Mouse (Mus musculus): ENCODE data around the gene Tecpr1. TPM values are rescaled to one million over a fixed set of nuclear protein-coding genes. Genes with fewer than 3 reads are reported as not detected.

The Tecpr1 gene
- polyA plus RNA-seq, 1 experiment from 2014 or later, result 36.1 TPM

GRCm38 (mm10) chr5:144183647-144184335, 39.6 kb downstream of the Tecpr1 start:
- Histone ChIP-seq H3K4me1 (no peaks in the 10 kb centered on the region), H3K27me3 (no peaks in the 10 kb centered on the region), H3K36me3 (peaks cover 40% of the 10 kb centered on the region), H3K27ac (replicated peaks) (no peak overlapping the region), H3K4me3 (no peak overlapping the region), H3K9me3 (no peaks in the 10 kb centered on the region), H3K4me2 (replicated peaks) (no peak overlapping the region), H3K9ac (replicated peaks) (no peak overlapping the region)
- no peak for ATAC-seq (ENCODE audit: low FRiP score, low read depth)
- 84% methylated on average over 7 of the region's 7 CpGs for WGBS

DNA sequence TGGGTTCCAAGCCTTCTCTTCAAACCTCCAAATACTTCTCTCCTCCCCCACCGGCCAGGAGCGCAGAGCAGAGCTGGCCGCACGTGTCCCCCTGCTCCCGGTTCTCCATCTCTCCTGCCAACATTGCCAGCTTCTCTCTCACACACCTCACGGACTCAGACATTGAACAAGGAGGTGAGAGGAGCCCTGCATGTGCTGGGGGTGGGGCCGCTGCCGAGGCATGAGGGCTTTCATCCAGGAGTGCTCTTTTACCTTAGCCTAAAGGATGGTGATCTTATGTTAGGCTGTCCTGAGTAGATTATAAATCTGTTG, 40.2 kb downstream of the Tecpr1 start:
- ATAC-seq (ENCODE audit: low FRiP score, low read depth), result no peak
- Histone ChIP-seq H3K9ac (replicated peaks) (no peak overlapping the region), H3K36me3 (peaks cover 41% of the 10 kb centered on the region), H3K9me3 (no peaks in the 10 kb centered on the region), H3K4me3 (no peak overlapping the region), H3K27me3 (no peaks in the 10 kb centered on the region), H3K4me2 (replicated peaks) (no peak overlapping the region), H3K4me1 (no peaks in the 10 kb centered on the region), H3K27ac (replicated peaks) (no peak overlapping the region)
- WGBS, result 89% methylated on average over 8 of the region's 8 CpGs

DNA sequence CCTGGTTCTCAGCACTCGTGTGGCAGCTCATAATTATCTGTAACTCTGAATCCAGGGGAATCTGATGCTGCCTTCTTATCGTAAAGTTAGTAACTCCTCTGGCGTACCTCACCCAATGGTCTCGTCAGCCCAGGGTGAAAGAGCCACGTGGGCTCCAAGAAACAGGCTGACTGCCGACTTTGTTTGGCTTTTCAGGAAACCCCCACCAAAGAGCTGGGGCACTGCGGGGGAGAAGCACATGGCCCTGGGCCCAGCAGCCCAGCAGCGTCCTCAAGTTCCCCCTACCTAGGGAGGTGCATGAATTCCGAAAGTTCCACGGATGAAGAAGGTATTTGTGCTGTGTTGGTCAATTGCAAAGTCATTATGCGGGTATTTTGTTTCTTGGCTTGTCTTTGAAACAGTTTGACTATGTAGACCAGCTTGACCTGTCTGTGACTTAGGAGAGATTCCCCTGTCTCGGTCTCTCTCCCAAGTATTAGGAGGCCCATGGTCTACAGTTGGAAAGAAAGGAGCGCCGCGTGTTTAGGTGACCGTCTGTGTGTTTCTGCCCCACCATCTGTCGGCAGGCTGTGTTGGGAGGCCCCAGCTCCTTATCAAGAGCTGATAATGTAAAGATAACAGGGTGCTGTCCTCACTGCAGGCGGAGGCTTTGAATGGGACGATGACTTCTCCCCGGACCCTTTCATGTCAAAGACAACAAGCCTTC, 40.7 kb downstream of the Tecpr1 start:
- H3K4me1 ChIP-seq, result no peaks in the 10 kb centered on the region
- H3K9me3 ChIP-seq, result no peaks in the 10 kb centered on the region
- WGBS, result 83% methylated on average over 20 of the region's 20 CpGs
- H3K27me3 ChIP-seq, result no peaks in the 10 kb centered on the region
- no peak for ATAC-seq (ENCODE audit: low FRiP score, low read depth)
- no peak overlapping the region for H3K4me3 ChIP-seq
- peaks cover 46% of the 10 kb centered on the region for H3K36me3 ChIP-seq
- no peak overlapping the region for H3K27ac ChIP-seq (replicated peaks)
- H3K4me2 ChIP-seq (replicated peaks), result no peak overlapping the region
- no peak overlapping the region for H3K9ac ChIP-seq (replicated peaks)

GRCm38 (mm10) chr5:144181249-144181648, 42.2 kb downstream of the Tecpr1 start:
- Histone ChIP-seq H3K4me3 (no peak overlapping the region), H3K27me3 (no peaks in the 10 kb centered on the region), H3K4me1 (no peaks in the 10 kb centered on the region), H3K27ac (replicated peaks) (no peak overlapping the region), H3K9ac (replicated peaks) (no peak overlapping the region), H3K9me3 (no peaks in the 10 kb centered on the region), H3K4me2 (replicated peaks) (no peak overlapping the region), H3K36me3 (peaks cover 58% of the 10 kb centered on the region)
- no peak for ATAC-seq (ENCODE audit: low FRiP score, low read depth)
- 95% methylated on average over 7 of the region's 7 CpGs for WGBS

GRCm38 (mm10) chr5:144178216-144178615, 45.2 kb downstream of the Tecpr1 start:
- Histone ChIP-seq H3K4me3 (no peak overlapping the region), H3K9me3 (no peaks in the 10 kb centered on the region), H3K9ac (replicated peaks) (no peak overlapping the region), H3K4me1 (no peaks in the 10 kb centered on the region), H3K36me3 (peaks cover 65% of the 10 kb centered on the region), H3K27ac (replicated peaks) (no peak overlapping the region), H3K27me3 (no peaks in the 10 kb centered on the region), H3K4me2 (replicated peaks) (no peak overlapping the region)
- 57% methylated on average over 6 of the region's 6 CpGs for WGBS
- no peak for ATAC-seq (ENCODE audit: low FRiP score, low read depth)

- Histone ChIP-seq H3K4me2 (replicated peaks) (no peak overlapping the region), H3K36me3 (peaks cover 87% of the 10 kb centered on the region), H3K27ac (replicated peaks) (no peak overlapping the region), H3K9me3 (no peaks in the 10 kb centered on the region), H3K27me3 (no peaks in the 10 kb centered on the region), H3K4me1 (no peaks in the 10 kb centered on the region), H3K4me3 (no peak overlapping the region), H3K9ac (replicated peaks) (no peak overlapping the region)
- no peak for ATAC-seq (ENCODE audit: low FRiP score, low read depth)
- 92% methylated on average over 18 of the region's 18 CpGs for WGBS
Measured at GRCm38 (mm10) chr5:144173648-144174047, 49.8 kb downstream of the Tecpr1 start.

DNA sequence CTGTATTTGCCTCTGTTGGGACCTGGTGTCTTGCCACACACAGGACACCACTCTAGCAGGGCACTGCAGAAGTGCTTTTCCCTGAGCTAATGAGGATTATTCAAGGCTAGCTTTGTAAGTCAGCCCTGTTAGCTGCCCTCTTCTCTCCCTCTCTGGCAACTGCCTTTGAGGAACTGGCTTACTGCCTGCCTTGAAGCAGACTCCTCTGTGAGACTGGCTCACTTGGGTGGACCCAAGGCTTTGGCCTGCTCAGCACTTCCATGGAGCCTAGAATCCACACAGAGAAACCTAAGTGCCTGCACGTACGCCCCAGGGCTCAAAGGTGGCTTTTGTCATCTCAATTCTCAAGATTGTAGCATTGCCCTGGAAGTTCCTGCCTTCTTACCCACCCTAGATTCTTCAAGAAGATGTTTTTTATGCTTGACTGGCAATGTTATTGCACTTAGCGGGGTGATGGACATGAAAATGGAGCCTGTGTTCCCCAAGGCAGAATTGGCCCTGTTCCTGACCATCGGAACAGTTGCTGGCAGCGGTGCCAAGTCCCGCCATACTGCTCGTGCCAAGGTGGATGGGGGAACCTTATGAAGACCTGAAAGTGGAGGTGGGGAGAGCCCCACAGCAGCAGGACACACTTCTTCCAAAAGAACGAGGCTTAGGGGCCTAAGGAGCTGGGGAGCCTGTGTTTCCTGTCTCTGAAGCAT, 54.0 kb downstream of the Tecpr1 start:
- H3K4me2 ChIP-seq (replicated peaks), result no peak overlapping the region
- no peak overlapping the region for H3K4me3 ChIP-seq
- no peak for ATAC-seq (ENCODE audit: low FRiP score, low read depth)
- H3K4me1 ChIP-seq, result no peaks in the 10 kb centered on the region
- no peaks in the 10 kb centered on the region for H3K9me3 ChIP-seq
- H3K36me3 ChIP-seq, result peaks cover 71% of the 10 kb centered on the region
- H3K27ac ChIP-seq (replicated peaks), result no peak overlapping the region
- H3K9ac ChIP-seq (replicated peaks), result no peak overlapping the region
- no peaks in the 10 kb centered on the region for H3K27me3 ChIP-seq
- WGBS, result 92% methylated on average over 8 of the region's 8 CpGs

- Histone ChIP-seq H3K9me3 (no peaks in the 10 kb centered on the region), H3K9ac (replicated peaks) (no peak overlapping the region), H3K27ac (replicated peaks) (no peak overlapping the region), H3K27me3 (no peaks in the 10 kb centered on the region), H3K36me3 (peaks cover 49% of the 10 kb centered on the region), H3K4me1 (no peaks in the 10 kb centered on the region), H3K4me2 (replicated peaks) (no peak overlapping the region), H3K4me3 (no peak overlapping the region)
- no peak for ATAC-seq (ENCODE audit: low FRiP score, low read depth)
- 95% methylated on average over 3 of the region's 3 CpGs for WGBS
Measured at GRCm38 (mm10) chr5:144165756-144166155, 57.7 kb downstream of the Tecpr1 start.

- Histone ChIP-seq H3K4me3 (no peak overlapping the region), H3K36me3 (peaks cover 54% of the 10 kb centered on the region), H3K27ac (replicated peaks) (no peak overlapping the region), H3K4me2 (replicated peaks) (no peak overlapping the region), H3K9me3 (no peaks in the 10 kb centered on the region), H3K4me1 (no peaks in the 10 kb centered on the region), H3K9ac (replicated peaks) (no peak overlapping the region), H3K27me3 (no peaks in the 10 kb centered on the region)
- no peak for ATAC-seq (ENCODE audit: low FRiP score, low read depth)
- 80% methylated on average over 10 of the region's 10 CpGs for WGBS
Measured at GRCm38 (mm10) chr5:144162813-144163517, 60.5 kb downstream of the Tecpr1 start.

GRCm38 (mm10) chr5:144162080-144162812, 61.2 kb downstream of the Tecpr1 start:
- WGBS, result 74% methylated on average over 5 of the region's 5 CpGs
- H3K27ac ChIP-seq (replicated peaks), result no peak overlapping the region
- no peak overlapping the region for H3K4me2 ChIP-seq (replicated peaks)
- H3K4me1 ChIP-seq, result no peaks in the 10 kb centered on the region
- H3K27me3 ChIP-seq, result no peaks in the 10 kb centered on the region
- H3K4me3 ChIP-seq, result no peak overlapping the region
- H3K9me3 ChIP-seq, result no peaks in the 10 kb centered on the region
- peaks cover 59% of the 10 kb centered on the region for H3K36me3 ChIP-seq
- no peak for ATAC-seq (ENCODE audit: low FRiP score, low read depth)
- H3K9ac ChIP-seq (replicated peaks), result no peak overlapping the region

DNA sequence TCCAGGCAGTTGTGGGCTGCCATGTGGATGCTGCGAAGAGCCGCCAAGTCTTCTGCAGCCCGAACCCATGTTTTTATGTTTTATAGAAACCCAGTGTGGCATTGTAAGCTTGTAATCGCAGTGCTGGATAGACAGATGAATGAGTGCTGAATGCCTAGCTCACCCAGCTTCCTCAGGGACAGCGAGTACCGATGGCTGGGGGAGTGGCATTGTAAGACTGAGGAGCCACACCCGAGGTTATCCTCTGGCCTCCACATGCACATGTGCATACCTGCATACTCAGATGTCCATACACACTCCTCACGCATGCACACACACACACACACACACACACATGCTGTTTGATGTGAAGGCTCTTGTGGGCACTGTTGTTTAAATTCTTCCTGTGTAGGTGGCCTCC, 64.3 kb downstream of the Tecpr1 start:
- WGBS, result 91% methylated on average over 8 of the region's 8 CpGs
- peak overlapping the region; percentile 35 for H3K27ac ChIP-seq (replicated peaks)
- H3K36me3 ChIP-seq, result peaks cover 47% of the 10 kb centered on the region
- no peak for ATAC-seq (ENCODE audit: low FRiP score, low read depth)
- no peak overlapping the region for H3K4me2 ChIP-seq (replicated peaks)
- no peaks in the 10 kb centered on the region for H3K27me3 ChIP-seq
- H3K9ac ChIP-seq (replicated peaks), result no peak overlapping the region
- no peaks in the 10 kb centered on the region for H3K9me3 ChIP-seq
- H3K4me3 ChIP-seq, result no peak overlapping the region
- no peaks in the 10 kb centered on the region for H3K4me1 ChIP-seq

Measured in midbrain, embryonic 12.5 days (tissue).